Mouse (Mus musculus) right cerebral cortex, postnatal 36 days (tissue): ENCODE data around the gene Asz1.

ENCODE experiments used
- DNase-seq, 2 experiments: peaks; one replicate each; pipeline ENCODE4 v3.0.0; 2022; ENCODE audit warnings: low spot score in 2 of 2, mixed read lengths in 1 of 2

The Asz1 gene

DNA sequence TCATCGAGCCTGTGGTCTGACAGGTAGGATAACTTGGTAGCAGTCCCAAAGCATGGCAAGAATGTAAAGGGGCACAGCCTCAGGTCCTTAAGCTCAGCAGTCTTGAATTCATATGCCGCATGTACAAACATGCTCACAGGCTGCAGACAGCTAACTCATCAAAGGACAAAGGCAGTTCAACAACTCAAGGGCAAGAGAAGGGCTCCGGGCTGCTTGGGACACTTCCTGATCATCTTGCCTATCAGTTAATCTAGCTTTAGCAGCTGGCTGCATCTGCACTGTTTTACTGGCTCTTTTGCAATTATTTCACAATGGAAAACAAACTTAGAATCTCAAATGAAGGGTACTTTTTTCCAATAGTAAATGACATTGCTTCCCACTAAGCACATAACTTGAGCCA, 101.5 kb downstream of the Asz1 start:
- no peak for DNase-seq

DNA sequence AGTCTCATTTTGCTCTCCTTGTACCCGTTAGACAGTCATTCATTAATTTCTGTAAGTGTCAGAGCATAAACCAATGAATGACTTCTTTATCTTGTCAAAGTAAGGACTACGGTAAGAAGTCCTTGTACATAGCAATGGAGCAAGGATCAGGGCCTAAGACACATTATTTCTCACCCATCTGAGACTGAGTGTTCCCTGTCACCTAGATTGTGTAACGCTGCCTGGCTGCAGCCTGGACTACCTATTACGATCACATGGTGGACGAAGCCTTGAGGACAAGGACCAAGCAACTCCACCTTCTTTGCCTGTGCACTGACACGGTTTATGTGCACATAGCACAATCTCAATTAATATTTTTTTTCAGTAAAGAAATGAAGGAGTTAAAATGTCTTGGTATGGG, 106.8 kb downstream of the Asz1 start:
- no peak for DNase-seq
